25 mouse cellular contexts compared by ENCODE assay signal in genomic region chr9:61073482-61073881, GRCm38 (mm10).
DNase-seq lines count a peak whose midpoint lies in the region; TF ChIP-seq lines count a peak whose summit lies in the region.
"Had no signal": no experiment of that assay in that cellular context is flagged by ENCODE, and none has a peak within 500 bp of the region (broad histone marks: within the 10 kb centered on the region; RNA-seq: fewer than 3 reads in every experiment).

No protein-coding gene starts in this region.

- no peaks in the 10 kb centered on the region for H3K9me3 ChIP-seq in ES-Bruce4 (replicated peaks; ENCODE audit: control insufficient read depth, insufficient read depth, low read length, poor library complexity, severe bottlenecking)
- no peaks in the 10 kb centered on the region for H3K9me3 ChIP-seq in hindbrain, embryonic 10.5 days
- H3K9me3 ChIP-seq: forebrain, embryonic 13.5 days; hindbrain, embryonic 15.5 days had no signal

- DNase-seq in cerebellum, postnatal 14 days, result peak; percentile 38 to 39
- no peak for DNase-seq in cerebellum, adult 9-10 months
- DNase-seq in kidney, adult 2 months, result peak; percentile 10
- no peak for DNase-seq in kidney, adult 8-10 months
- DNase-seq in R1 (ENCODE audit: low read depth, low spot score), result peak; percentile 86
- DNase-seq in hindbrain, embryonic 10.5 days (ENCODE audit: low spot score), result no peak
- no peak for DNase-seq in spleen, postnatal 14 days (ENCODE audit: low spot score in 2 of 2)
- DNase-seq: adrenal gland, postnatal 36 days; B cell, adult 2 months; gastrocnemius, postnatal 14 days; heart, postnatal 4 days; kidney, adult 9 months; kidney, postnatal 14 days; layer of hippocampus, postnatal 36 days; liver, postnatal 0 days; right cerebral cortex, adult 18-20 months; right cerebral cortex, postnatal 4 days; thymus, adult 18-20 months; thymus, postnatal 4 days had no signal

- H3K36me3 ChIP-seq in kidney, adult 2 months (ENCODE audit: control insufficient read depth, insufficient read depth, low read length), result no peaks in the 10 kb centered on the region
- no peaks in the 10 kb centered on the region for H3K36me3 ChIP-seq in ES-Bruce4 (ENCODE audit: control insufficient read depth, insufficient read depth, low read length, poor library complexity, severe bottlenecking)
- no peaks in the 10 kb centered on the region for H3K36me3 ChIP-seq in hindbrain, embryonic 10.5 days
- H3K36me3 ChIP-seq: hindbrain, embryonic 15.5 days had no signal

- TF ChIP-seq CTCF in kidney, adult 2 months (conservative IDR thresholded peaks at IDR 0.05; ENCODE audit: insufficient read depth, insufficient read length, low read depth, low read length), result no peak
- no peak for TF ChIP-seq CTCF in ES-Bruce4 (IDR thresholded peaks at IDR 0.05; ENCODE audit: low read depth, low read length)

- H3K4me3 ChIP-seq in kidney, adult 2 months (ENCODE audit: insufficient read depth, low read depth, low read length), result no peak overlapping the region
- no peak overlapping the region for H3K4me3 ChIP-seq in ES-Bruce4 (ENCODE audit: low read depth, low read length)
- H3K4me3 ChIP-seq in hindbrain, embryonic 10.5 days, result no peak overlapping the region
- H3K4me3 ChIP-seq: forebrain, embryonic 13.5 days; heart, adult 2 months; hindbrain, embryonic 15.5 days; layer of hippocampus, adult 2 months had no signal

- H3K27ac ChIP-seq in kidney, adult 2 months (ENCODE audit: insufficient read depth, low read depth, low read length), result no peak overlapping the region
- H3K27ac ChIP-seq in ES-Bruce4 (ENCODE audit: insufficient read depth, low read length), result no peak overlapping the region
- H3K27ac ChIP-seq in hindbrain, embryonic 10.5 days, result no peak overlapping the region
- H3K27ac ChIP-seq: forebrain, embryonic 13.5 days; heart, adult 2 months; hindbrain, embryonic 15.5 days; layer of hippocampus, adult 2 months; macrophage had no signal

- H3K4me1 ChIP-seq in kidney, adult 2 months (ENCODE audit: control insufficient read depth, insufficient read depth, low read length), result no peaks in the 10 kb centered on the region
- H3K4me1 ChIP-seq in ES-Bruce4 (ENCODE audit: control insufficient read depth, insufficient read depth, low read length), result peaks cover 9% of the 10 kb centered on the region
- H3K4me1 ChIP-seq in hindbrain, embryonic 10.5 days (replicated peaks), result peaks cover 41% of the 10 kb centered on the region

- TF ChIP-seq POLR2A in kidney, adult 2 months (IDR thresholded peaks at IDR 0.05; ENCODE audit: low read depth, low read length), result no peak
- TF ChIP-seq POLR2A in ES-Bruce4 (IDR thresholded peaks at IDR 0.05; ENCODE audit: insufficient read depth, low read length), result no peak

- H3K9ac ChIP-seq in ES-Bruce4 (ENCODE audit: low read depth, poor library complexity, severe bottlenecking), result no peak overlapping the region
- H3K9ac ChIP-seq: forebrain, embryonic 13.5 days; hindbrain, embryonic 15.5 days; liver, postnatal 0 days had no signal

- WGBS in kidney, adult 2 months, result 48% methylated on average over 4 of the region's 4 CpGs
- WGBS in hindbrain, embryonic 10.5 days, result 49% methylated on average over 4 of the region's 4 CpGs

- H3K27me3 ChIP-seq in kidney, adult 2 months (replicated peaks; ENCODE audit: control insufficient read depth, insufficient read depth, low read length), result no peaks in the 10 kb centered on the region; the same call in 1 of the 2 replicates
- H3K27me3 ChIP-seq in ES-Bruce4 (ENCODE audit: control insufficient read depth, insufficient read depth, low read length, poor library complexity, severe bottlenecking), result no peaks in the 10 kb centered on the region
- peaks cover 51% of the 10 kb centered on the region for H3K27me3 ChIP-seq in hindbrain, embryonic 10.5 days (ENCODE audit: insufficient read depth, poor library complexity, severe bottlenecking)
- H3K27me3 ChIP-seq: forebrain, embryonic 13.5 days; hindbrain, embryonic 15.5 days had no signal

- TF ChIP-seq EP300 in ES-Bruce4 (IDR thresholded peaks at IDR 0.05; ENCODE audit: insufficient read depth, low read depth, low read length), result peak; percentile 59; the same call in 1 of the 2 replicates

Comparison
In these comparisons a context has a peak if more than half of its experiments do, and no peak if none do; other contexts are left out.
1. DNase-seq: peak in cerebellum, postnatal 14 days (2 of 2), kidney, adult 2 months (single experiment) and R1 (single experiment); none in cerebellum, adult 9-10 months (single experiment), kidney, adult 8-10 months (0 of 2), hindbrain, embryonic 10.5 days (single experiment) and spleen, postnatal 14 days (0 of 2).